Mouse (Mus musculus) Patski (cell line): ENCODE data around the gene Klhl21. TPM values are rescaled to one million over a fixed set of nuclear protein-coding genes. Genes with fewer than 3 reads are reported as not detected.

Source experiments
- ATAC-seq: fragments of 100-300 bp; one replicate; pipeline ENCODE4 v1.8.0; 2021
- CTCF ChIA-PET: fragments of 350-600 bp; sonication (Branson Sonifier 250); formaldehyde crosslinking; loops from one replicate; lab custom pipeline; 2022; ENCODE audit warnings: inconsistent platforms; lab: Charles Lee
- POLR2A ChIA-PET: fragments of 350-600 bp; sonication (Branson Sonifier 250); formaldehyde crosslinking; loops from one replicate; lab custom pipeline; 2022; ENCODE audit warnings: antibody characterized with exemption, inconsistent platforms; lab: Charles Lee
- DNase-seq: peaks from one replicate; pipeline ENCODE4 v3.0.0-alpha.2; 2011; ENCODE audit warnings: low read depth, low spot score
- H3K27me3 ChIP-seq: fragments of 371-371 bp; one replicate; pipeline ENCODE4 v1.5.1; 2021
- CTCF ChIP-seq: fragments of 100-300 bp; IDR thresholded peaks from one replicate; pipeline ENCODE4 v1.5.1; 2021
- in situ Hi-C: fragments of 300-500 bp; cut with MboI; formaldehyde crosslinking; loops from 3 replicates; pipeline ENCODE4 v1.11.1; 2018; ENCODE audit warnings: low pct_unique_long_range_greater_than_20kb, mixed read lengths
- polyA plus RNA-seq: library from polyadenylated mRNA; unstranded; gene quantifications from one replicate; pipeline ENCODE4 v1.2.3, GENCODE M21; 2021

The Klhl21 gene
- polyA plus RNA-seq, 1 experiment from 2014 or later = 16.6 TPM

- in situ Hi-C loops = no loop called here
- no peak for DNase-seq
Observed at GRCm38 (mm10) chr4:152013036-152013813, 4.6 kb downstream of the Klhl21 start.

GRCm38 (mm10) chr4:152019073-152019472, 10.5 kb downstream of the Klhl21 start:
- in situ Hi-C loops = no loop called here
- no peaks in the 10 kb centered on the region for H3K27me3 ChIP-seq
- ATAC-seq (peak; percentile 64), DNase-seq (no peak)
- CTCF ChIA-PET = interaction anchor here (1.2 to 2.4 kb wide), 2 partner anchors 10 to 16 kb away, joined by 3 to 5 read pairs; no protein-coding TSS in a partner anchor
- POLR2A ChIA-PET = interaction anchor here (0.6 kb wide), 1 partner anchor 85 kb away, joined by 3 read pairs; no protein-coding TSS in a partner anchor
- TF ChIP-seq CTCF = no peak

More at GRCm38 (mm10) chr4:152013036-152013813, 4.6 kb downstream of the Klhl21 start:
- ChIA-PET POLR2A (no interaction called here), CTCF (interaction anchor here (0.9 to 1.5 kb wide), 2 partner anchors 25 to 90 kb away, joined by 3 read pairs; partner anchors contain the start of gene Tas1r1)
- no peak for ATAC-seq
- H3K27me3 ChIP-seq = no peaks in the 10 kb centered on the region
- TF ChIP-seq CTCF = no peak

GRCm38 (mm10) chr4:152020024-152020423, 11.4 kb downstream of the Klhl21 start:
- no peaks in the 10 kb centered on the region for H3K27me3 ChIP-seq
- ChIA-PET POLR2A (interaction anchor here (1.3 kb wide), 1 partner anchor 11 kb away, joined by 3 read pairs; the partner anchor contains the start of gene Klhl21), CTCF (interaction anchor here (1.0 to 1.2 kb wide), 3 partner anchors 10 to 81 kb away, joined by 3 read pairs; partner anchors contain the start of genes Nol9 and Tas1r1)
- ATAC-seq (no peak), DNase-seq (no peak)
- in situ Hi-C loops = no loop called here
- no peak for TF ChIP-seq CTCF

- no peak for TF ChIP-seq CTCF
- POLR2A ChIA-PET = no interaction called here
- H3K27me3 ChIP-seq = no peaks in the 10 kb centered on the region
- no peak for ATAC-seq
- CTCF ChIA-PET = interaction anchor here (0.9 kb wide), 1 partner anchor 10 kb away, joined by 5 read pairs; no protein-coding TSS in a partner anchor
- in situ Hi-C loops = no loop called here
- DNase-seq = no peak
Observed at GRCm38 (mm10) chr4:152021568-152022097, 13.0 kb downstream of the Klhl21 start.

- ATAC-seq = no peak
- CTCF ChIA-PET = no interaction called here
- TF ChIP-seq CTCF = no peak
- no peaks in the 10 kb centered on the region for H3K27me3 ChIP-seq
- in situ Hi-C loops = no loop called here
- DNase-seq = no peak
- POLR2A ChIA-PET = no interaction called here
Observed at GRCm38 (mm10) chr4:152022506-152022905, 13.9 kb downstream of the Klhl21 start.

GRCm38 (mm10) chr4:152024525-152024924, 15.9 kb downstream of the Klhl21 start:
- ChIA-PET CTCF (no interaction called here), POLR2A (no interaction called here)
- no peak for TF ChIP-seq CTCF
- ATAC-seq (no peak), DNase-seq (no peak)
- in situ Hi-C loops = no loop called here
- H3K27me3 ChIP-seq = no peaks in the 10 kb centered on the region

- DNase-seq (no peak), ATAC-seq (peak; percentile 37)
- no peaks in the 10 kb centered on the region for H3K27me3 ChIP-seq
- CTCF ChIA-PET = interaction anchor here (0.6 to 1.6 kb wide), 3 partner anchors 34 to 76 kb away, joined by 3 to 6 read pairs (median 4); no protein-coding TSS in a partner anchor
- in situ Hi-C loops = loop anchor here (5.0 kb wide), 1 partner anchor 45 kb away; no protein-coding TSS in a partner anchor
- POLR2A ChIA-PET = interaction anchor here (1.0 to 1.4 kb wide), 2 partner anchors 11 to 17 kb away, joined by 3 to 5 read pairs; no protein-coding TSS in a partner anchor
- no peak for TF ChIP-seq CTCF
Observed at GRCm38 (mm10) chr4:152026751-152027508, 18.3 kb downstream of the Klhl21 start.

- DNase-seq = no peak
- peak; percentile 95 for ATAC-seq
- ChIA-PET CTCF (interaction anchor here (0.6 to 1.6 kb wide), 3 partner anchors 34 to 76 kb away, joined by 3 to 6 read pairs (median 4); no protein-coding TSS in a partner anchor), POLR2A (no interaction called here)
- TF ChIP-seq CTCF = no peak
- no peaks in the 10 kb centered on the region for H3K27me3 ChIP-seq
- in situ Hi-C loops = loop anchor here (5.0 kb wide), 1 partner anchor 45 kb away; no protein-coding TSS in a partner anchor
Observed at GRCm38 (mm10) chr4:152027524-152027923, 18.9 kb downstream of the Klhl21 start, which contains the start of gene Zbtb48. Gene Zbtb48 (minus strand): TSS chr4:152027671.

GRCm38 (mm10) chr4:152028456-152028855, 19.9 kb downstream of the Klhl21 start:
- H3K27me3 ChIP-seq = no peaks in the 10 kb centered on the region
- CTCF ChIA-PET = interaction anchor here (0.8 to 1.8 kb wide), 10 partner anchors 10 to 75 kb away, joined by 3 to 10 read pairs (median 3); partner anchors contain the start of genes Nol9 and Tas1r1
- no peak for TF ChIP-seq CTCF
- POLR2A ChIA-PET = interaction anchor here (1.4 kb wide), 1 partner anchor 20 kb away, joined by 4 read pairs; the partner anchor contains the start of gene Klhl21
- in situ Hi-C loops = loop anchor here (5.0 kb wide), 1 partner anchor 46 kb away; no protein-coding TSS in a partner anchor
- ATAC-seq (no peak), DNase-seq (no peak)
